Mouse (Mus musculus) thymus, postnatal 36 days (tissue): ENCODE data around the gene Crybg2.

Experiments
- DNase-seq, 2 experiments: peaks; one replicate each; pipeline ENCODE4 v3.0.0; 2022; ENCODE audit warnings: mixed read lengths in 2 of 2

Gene Crybg2

DNA sequence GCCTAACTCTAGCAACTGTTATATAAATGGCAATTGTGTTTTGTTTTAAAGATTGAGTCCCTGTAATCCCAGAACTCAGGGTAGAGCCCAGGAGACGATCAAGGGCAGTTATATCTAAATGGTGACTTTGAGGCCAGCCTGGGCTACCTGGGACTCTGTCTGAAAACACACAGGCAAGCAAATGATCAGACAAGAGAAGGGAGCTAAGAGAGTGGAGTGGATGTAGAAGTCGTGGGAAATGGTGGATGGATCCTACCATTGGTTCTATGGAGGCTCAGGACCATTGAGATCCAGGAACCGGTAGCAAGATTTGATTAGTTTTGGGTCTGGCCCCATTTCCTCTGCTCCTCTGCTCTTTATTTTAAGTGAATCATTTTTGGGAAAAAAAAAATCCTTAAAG, 35.5 kb downstream of the Crybg2 start:
- no peak for DNase-seq

DNA sequence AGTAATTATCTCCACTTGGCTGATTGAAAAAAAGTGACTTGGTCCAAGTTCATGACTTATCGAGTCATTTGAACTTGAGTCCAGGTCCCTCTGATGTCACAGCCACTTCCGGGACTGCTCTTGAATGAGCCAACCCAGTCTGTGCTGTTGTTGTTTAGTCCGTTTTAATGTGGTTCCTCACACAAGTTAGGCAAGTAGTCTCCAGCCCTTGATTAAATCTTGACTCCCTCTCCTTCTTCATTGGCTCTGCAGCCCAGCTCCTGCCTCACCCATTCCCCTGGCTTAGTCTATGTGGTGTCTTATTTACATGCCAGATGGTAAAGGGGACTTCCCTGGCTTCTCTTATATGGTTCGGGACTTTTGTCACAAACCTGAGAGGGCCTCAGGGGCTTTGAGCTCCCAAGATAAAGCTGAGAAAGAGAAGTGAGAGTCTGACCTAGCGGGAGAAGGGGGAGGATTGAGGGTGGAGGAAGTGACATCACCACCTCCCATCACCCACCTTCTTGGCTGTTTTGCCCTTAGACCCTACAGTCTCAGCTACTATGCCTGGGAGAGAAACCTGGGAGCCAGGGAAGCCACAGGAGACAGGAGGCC, 36.5 kb downstream of the Crybg2 start:
- peak; percentile 43 to 61 for DNase-seq

GRCm38 (mm10) chr4:134098628-134099027, 38.0 kb downstream of the Crybg2 start:
- peak; percentile 81 to 91 for DNase-seq

- DNase-seq = peak in 1 of 2 experiments; percentile 31
Observed at GRCm38 (mm10) chr4:134100245-134100644, 39.6 kb downstream of the Crybg2 start.

DNA sequence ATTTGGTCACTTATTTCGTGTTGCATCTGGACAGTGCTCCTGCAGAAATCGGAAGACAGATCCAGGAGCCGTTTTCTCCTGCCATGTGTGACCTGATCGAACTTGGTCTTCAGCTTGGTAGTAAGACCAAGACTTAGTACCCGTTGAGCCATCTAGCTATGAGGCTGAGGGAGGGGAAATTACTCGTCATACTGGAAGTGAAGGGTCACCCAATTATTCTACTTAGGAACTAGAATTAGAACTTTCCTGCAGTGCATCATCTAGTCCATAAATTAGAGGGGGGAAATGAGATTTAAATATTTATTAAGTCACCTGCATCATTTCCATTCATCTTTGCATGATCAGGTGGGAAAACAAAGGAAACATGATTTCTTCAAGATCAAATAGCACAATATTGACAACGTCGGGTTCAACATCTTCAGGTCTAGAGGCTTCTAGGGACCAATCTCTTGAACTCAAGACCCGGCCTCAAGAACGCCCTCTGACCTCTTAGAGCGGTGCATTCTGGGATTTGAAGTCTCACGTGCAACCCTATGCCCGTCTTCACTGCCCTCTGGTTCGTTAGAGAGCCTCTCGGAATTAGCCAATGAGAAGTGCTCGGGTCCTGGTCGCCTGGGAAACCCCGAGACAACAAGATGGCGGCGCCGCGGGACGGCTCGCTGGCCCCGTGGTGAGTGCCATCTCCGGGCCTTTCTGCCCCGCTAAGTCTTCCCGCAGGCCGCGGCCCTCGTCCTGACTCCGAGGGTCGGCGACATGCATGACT, 41.5 kb downstream of the Crybg2 start, which contains the start of gene Ubxn11:
Gene Ubxn11 (plus strand): TSS at position 592 of the 763 bp plus-strand sequence.
- peak; percentile 79 to 86 for DNase-seq

- DNase-seq = no peak
Observed at GRCm38 (mm10) chr4:134102742-134103119, 42.1 kb downstream of the Crybg2 start.

GRCm38 (mm10) chr4:134106105-134106504, 45.5 kb downstream of the Crybg2 start:
- peak in 1 of 2 experiments; percentile 23 for DNase-seq

DNA sequence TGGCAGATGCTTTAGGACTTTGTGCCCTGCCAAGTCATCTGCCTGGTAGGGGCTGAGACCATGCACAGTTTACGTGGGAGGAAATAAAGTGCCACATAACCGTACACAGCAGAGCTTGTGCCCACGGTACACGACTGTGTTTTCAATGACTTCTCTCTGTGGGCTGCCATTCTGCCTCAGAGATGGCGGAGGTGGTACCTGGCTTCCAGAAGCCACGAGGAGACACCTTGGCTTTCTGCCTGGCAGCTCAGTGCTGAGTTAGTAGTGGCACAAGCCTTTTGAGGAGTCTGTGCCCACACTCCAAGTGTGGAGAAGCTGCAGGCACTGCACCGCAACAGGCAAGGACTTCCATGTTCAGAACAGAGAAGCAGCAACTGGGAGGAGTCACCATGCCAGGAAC, 47.1 kb downstream of the Crybg2 start:
- DNase-seq = no peak

DNA sequence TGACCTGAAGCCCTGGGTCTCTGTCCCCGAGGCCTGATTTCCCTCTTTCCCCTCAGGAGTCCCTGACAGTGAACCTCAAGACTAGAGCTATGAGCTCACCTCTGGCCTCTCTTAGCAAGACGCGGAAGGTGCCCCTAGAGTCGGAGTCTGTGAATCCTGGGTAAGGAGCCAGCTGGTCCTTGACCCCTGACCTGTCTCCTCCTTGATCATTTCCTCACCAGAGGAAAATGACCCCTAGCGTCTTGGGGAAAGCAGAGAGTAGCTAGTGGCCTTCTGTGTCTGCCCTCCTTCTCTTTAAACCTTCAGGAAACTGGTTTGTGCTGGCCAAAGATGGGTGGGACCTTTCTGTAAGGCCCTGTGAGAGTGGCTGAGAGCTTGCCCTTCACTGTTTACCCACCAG, 47.6 kb downstream of the Crybg2 start:
- no peak for DNase-seq

- DNase-seq = no peak
Observed at GRCm38 (mm10) chr4:134110653-134111052, 50.0 kb downstream of the Crybg2 start.

DNA sequence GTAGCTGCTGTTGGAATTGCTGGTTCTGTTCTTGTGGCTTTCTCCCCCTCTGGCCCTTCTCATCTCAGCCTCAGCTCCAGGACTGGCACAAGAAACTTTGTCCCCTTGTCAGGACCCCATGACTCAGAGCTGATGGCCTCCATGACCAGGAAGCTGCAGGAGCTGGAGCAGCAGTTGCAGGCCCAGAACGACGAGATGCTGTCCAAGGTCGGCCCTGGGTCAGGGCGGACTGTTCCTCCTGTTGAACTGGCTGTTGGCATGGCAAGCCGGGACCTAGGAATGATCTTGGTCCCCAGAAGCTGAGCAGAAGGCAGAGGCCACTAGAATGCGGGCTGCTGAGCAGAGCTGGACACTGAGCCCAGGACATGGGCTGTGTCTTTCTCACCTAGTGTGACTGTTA, 51.8 kb downstream of the Crybg2 start:
- no peak for DNase-seq

DNA sequence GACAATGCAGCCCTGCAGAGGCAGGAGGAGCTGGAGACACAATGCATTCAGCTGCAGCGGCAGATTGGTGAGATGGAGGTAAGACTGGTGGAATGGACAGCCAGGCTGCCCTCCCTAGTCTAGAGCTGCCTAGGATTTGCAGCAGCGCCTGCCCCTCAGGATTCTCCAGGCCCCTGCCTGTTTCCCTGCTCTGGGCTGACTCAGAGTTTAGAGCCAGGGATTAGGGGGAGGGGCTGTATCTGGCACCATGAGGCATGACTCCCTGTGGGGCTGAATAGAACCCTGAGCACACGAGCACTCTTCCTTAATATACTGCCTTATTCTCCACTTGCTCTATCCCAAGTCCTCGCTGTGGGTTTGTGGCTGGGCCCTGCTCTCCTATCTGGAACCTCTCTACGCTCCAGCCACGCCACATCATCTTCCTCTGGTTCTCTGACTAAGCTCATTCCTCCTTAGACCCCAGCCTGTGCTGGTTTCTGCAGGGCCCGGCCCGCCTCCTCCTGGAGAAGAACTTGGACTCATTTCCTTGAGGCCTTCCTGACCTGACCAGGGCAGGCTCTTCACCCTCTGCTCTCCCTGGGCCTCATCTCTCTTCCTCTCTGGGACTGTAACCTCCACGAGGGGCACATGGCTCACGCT, 52.9 kb downstream of the Crybg2 start:
- DNase-seq = peak; percentile 13 to 23

GRCm38 (mm10) chr4:134114038-134114437, 53.4 kb downstream of the Crybg2 start:
- DNase-seq = peak; percentile 24 to 53

- peak; percentile 60 to 74 for DNase-seq
Observed at GRCm38 (mm10) chr4:134115215-134116144, 54.9 kb downstream of the Crybg2 start.

GRCm38 (mm10) chr4:134116501-134116900, 55.9 kb downstream of the Crybg2 start:
- DNase-seq = no peak

GRCm38 (mm10) chr4:134117012-134117411, 56.4 kb downstream of the Crybg2 start:
- DNase-seq = peak; percentile 79 to 90

GRCm38 (mm10) chr4:134118126-134118800, 57.6 kb downstream of the Crybg2 start:
- DNase-seq = peak; percentile 76 to 84

DNA sequence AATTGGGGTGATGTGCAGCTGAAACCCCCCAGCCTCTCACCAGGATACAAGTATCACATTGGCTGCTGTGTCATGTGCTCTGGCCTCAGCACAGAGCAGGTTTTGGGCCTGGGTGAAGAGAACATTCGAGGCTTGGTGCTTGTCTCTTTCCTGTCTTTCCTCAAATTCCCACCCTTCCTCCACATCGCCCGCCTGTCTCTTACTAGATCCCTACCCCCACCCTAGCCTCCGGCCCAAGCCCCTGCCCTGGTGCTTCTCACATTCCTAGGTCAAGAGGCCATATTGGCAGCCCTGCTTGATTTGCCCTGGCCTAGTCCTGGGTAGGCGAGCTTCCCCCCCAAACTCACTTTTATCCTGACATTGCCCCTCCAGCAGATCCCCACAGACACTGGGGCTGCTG, 58.4 kb downstream of the Crybg2 start:
- DNase-seq = peak in 1 of 2 experiments; percentile 48

DNA sequence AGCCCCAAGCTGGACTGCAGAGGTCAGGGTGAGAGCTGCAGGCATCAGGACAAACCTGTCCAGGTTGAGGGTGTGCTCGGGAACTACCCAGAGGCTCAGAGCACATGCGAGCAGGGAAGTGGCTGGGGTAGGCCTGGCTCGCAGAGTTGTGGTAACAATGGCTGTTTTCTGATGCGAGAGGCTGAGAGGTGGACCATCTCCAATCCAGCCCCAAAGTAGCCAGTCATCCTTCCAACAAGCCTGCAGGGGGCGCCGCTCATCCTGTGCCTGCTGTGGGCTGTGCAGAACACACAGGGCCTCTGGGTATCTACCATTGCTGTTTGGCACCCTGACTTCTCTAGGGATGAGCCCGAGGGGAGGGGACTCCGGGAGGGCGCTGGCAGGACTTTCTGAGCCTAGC, 59.0 kb downstream of the Crybg2 start:
- DNase-seq = peak; percentile 63 to 70

DNA sequence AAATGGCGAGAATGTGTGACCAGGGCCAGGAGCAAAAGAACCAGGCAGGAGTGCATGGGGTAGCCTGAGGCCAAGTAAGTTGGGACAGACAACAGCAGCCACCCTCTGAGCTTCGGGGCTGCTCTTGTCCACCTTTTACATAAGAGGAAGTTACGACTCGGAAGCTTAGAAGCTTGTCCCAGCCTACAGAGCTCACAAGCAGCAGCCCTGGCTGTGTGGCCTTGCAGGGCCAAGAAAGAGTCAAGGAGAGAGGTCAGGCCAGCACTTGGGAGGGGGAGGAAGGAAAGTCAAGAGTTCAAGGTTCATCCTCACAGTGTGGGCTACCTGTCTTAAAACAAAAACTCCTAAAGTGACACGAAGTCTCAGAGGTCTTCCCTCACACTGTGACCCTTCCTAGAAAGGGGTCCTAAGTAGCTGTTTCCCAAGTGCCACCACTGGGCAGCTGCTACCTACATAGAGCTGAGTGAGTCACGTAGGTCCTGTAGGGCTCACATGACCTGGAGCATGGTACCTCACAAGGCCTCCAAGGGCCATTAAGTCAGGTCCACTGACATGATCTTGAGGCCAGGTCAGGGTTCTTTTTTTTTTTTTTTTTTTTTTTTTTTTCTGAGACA, 59.7 kb downstream of the Crybg2 start:
- DNase-seq = peak in 1 of 2 experiments; percentile 40

GRCm38 (mm10) chr4:134120916-134121315, 60.3 kb downstream of the Crybg2 start:
- peak; percentile 34 to 49 for DNase-seq

GRCm38 (mm10) chr4:134121571-134121970, 61.0 kb downstream of the Crybg2 start:
- peak; percentile 83 to 91 for DNase-seq
